Mouse (Mus musculus) ES-CJ7 (cell line): ENCODE results near the gene Pik3c2b.
"Not testable (repeated sequence)": the region's sequence is repeated elsewhere in the genome, so short reads cannot be mapped to it uniquely, and the experiment has no call there.

ENCODE experiments used
- DNase-seq: peaks from one replicate; pipeline ENCODE4 v3.0.0; 2011; ENCODE audit warnings: low read depth, low spot score

Pik3c2b gene

GRCm38 (mm10) chr1:133032981-133033315, 12.5 kb upstream of the Pik3c2b start:
- DNase-seq: no peak

- peak; percentile 97 for DNase-seq
These were observed 12.0 kb upstream of the Pik3c2b start for GRCm38 (mm10) chr1:133033316-133034090.

GRCm38 (mm10) chr1:133034091-133034460, 11.4 kb upstream of the Pik3c2b start:
- peak; percentile 96 for DNase-seq

- not testable (repeated sequence) for DNase-seq
These were observed 10.8 kb upstream of the Pik3c2b start for GRCm38 (mm10) chr1:133034682-133035081.

GRCm38 (mm10) chr1:133039505-133039949, 5.9 kb upstream of the Pik3c2b start:
- peak; percentile 93 for DNase-seq

GRCm38 (mm10) chr1:133045861-133046440, 484 bp downstream of the Pik3c2b start:
- peak; percentile 65 for DNase-seq

GRCm38 (mm10) chr1:133046441-133046931, 1.0 kb downstream of the Pik3c2b start:
- peak; percentile 46 for DNase-seq

- peak; percentile 62 for DNase-seq
These were observed 2.1 kb downstream of the Pik3c2b start for GRCm38 (mm10) chr1:133047575-133047974.

- DNase-seq: no peak
These were observed 3.2 kb downstream of the Pik3c2b start for GRCm38 (mm10) chr1:133048690-133049089.

- peak; percentile 63 for DNase-seq
These were observed 4.5 kb downstream of the Pik3c2b start for GRCm38 (mm10) chr1:133050001-133050431.

- DNase-seq: peak; percentile 53
These were observed 6.4 kb downstream of the Pik3c2b start for GRCm38 (mm10) chr1:133051829-133052228.

GRCm38 (mm10) chr1:133053034-133053433, 7.6 kb downstream of the Pik3c2b start:
- DNase-seq: no peak

GRCm38 (mm10) chr1:133054326-133054725, 8.9 kb downstream of the Pik3c2b start:
- DNase-seq: no peak

- no peak for DNase-seq
These were observed 12.0 kb downstream of the Pik3c2b start for GRCm38 (mm10) chr1:133057345-133058034.

- DNase-seq: no peak
These were observed 14.1 kb downstream of the Pik3c2b start for GRCm38 (mm10) chr1:133059592-133059991.

GRCm38 (mm10) chr1:133060681-133061080, 15.2 kb downstream of the Pik3c2b start:
- no peak for DNase-seq

- DNase-seq: no peak
These were observed 17.7 kb downstream of the Pik3c2b start for GRCm38 (mm10) chr1:133063164-133063563.

GRCm38 (mm10) chr1:133068268-133068667, 22.8 kb downstream of the Pik3c2b start:
- DNase-seq: no peak

- no peak for DNase-seq
These were observed 23.3 kb downstream of the Pik3c2b start for GRCm38 (mm10) chr1:133068669-133069274.

- DNase-seq: no peak
These were observed 24.0 kb downstream of the Pik3c2b start for GRCm38 (mm10) chr1:133069275-133070120.

GRCm38 (mm10) chr1:133070157-133070556, 24.7 kb downstream of the Pik3c2b start:
- DNase-seq: no peak
